Mouse (Mus musculus): ENCODE data around the gene Napsa.

GRCm38 (mm10) chr7:44560435-44561400 is 11.5 kb upstream of the Napsa start:
- 0 out of 2 replicates have a peak, but pooled peaks have one; percentile 13 for TF ChIP-seq EP300 (IDR thresholded peaks at IDR 0.05)
- peak; percentile 89 for TF ChIP-seq CTCF (IDR thresholded peaks at IDR 0.05)

Measured in lung, postnatal 0 days (tissue).